Mouse (Mus musculus): ENCODE measurements around the gene Gm45716. TPM values are rescaled to one million over a fixed set of nuclear protein-coding genes. Genes with fewer than 3 reads are reported as not detected.

The Gm45716 gene
- polyA plus RNA-seq, 1 experiment from 2014 or later = 56.4 TPM

DNA sequence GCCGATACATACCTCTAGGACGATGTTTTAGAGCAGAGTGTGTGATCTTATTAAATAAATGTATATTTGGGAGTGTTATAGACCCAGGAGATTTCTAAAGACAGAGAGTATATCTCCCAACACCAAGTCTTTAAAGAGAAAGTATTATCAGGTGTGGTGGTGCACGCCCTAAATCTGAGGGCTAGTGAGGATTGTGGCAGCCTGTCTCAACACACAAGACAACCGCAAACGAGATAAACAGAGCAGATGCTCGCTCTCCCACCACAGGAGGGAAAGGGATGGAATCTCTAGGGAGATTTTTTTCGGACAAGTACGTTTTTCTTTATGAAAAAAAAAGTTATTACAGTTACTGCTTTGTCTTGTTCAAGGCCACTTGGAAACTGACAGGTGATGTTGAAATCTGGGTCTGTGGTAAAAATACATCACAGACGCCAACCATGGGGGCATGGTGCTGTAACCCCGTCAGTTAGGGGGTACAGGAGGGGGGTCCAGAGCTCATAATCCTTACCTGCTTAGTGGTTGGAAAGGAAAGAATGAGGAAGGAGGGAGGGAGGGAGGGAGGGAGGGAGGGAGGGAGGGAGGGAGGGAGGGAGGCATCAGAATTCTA, 70.9 kb downstream of the Gm45716 start:
- WGBS = 29% methylated on average over 10 of the region's 10 CpGs
- Histone ChIP-seq H3K4me3 (ENCODE audit: control insufficient read depth in 1 of 2, insufficient read depth in 1 of 2, low read depth in 1 of 2, low read length in 2 of 2) (no peak overlapping the region), H3K27me3 (ENCODE audit: control insufficient read depth, insufficient read depth, low read length) (no peaks in the 10 kb centered on the region), H3K9ac (ENCODE audit: low read length) (peak overlapping the region; percentile 54), H3K9me3 (ENCODE audit: control insufficient read depth, low read length) (no peaks in the 10 kb centered on the region), H3K36me3 (ENCODE audit: control insufficient read depth, insufficient read depth, low read length) (peaks cover 57% of the 10 kb centered on the region), H3K4me2 (ENCODE audit: low read length) (no peak overlapping the region; the same call in 1 of the 2 replicates), H3K27ac (replicated peaks in 1 of 2; ENCODE audit: control insufficient read depth in 1 of 2, insufficient read depth in 1 of 2, low read depth in 2 of 2, low read length in 2 of 2) (peak overlapping the region; percentile 26 to 49; a peak in 2 of 4 replicates), H3K4me1 (ENCODE audit: control insufficient read depth in 2 of 2, insufficient read depth in 2 of 2, low read length in 2 of 2) (peaks cover 17 to 54% of the 10 kb centered on the region in 2 experiments)
- ATAC-seq (ENCODE audit: insufficient number of reproducible peaks, insufficient read depth, low FRiP score, low read depth) = no peak

DNA sequence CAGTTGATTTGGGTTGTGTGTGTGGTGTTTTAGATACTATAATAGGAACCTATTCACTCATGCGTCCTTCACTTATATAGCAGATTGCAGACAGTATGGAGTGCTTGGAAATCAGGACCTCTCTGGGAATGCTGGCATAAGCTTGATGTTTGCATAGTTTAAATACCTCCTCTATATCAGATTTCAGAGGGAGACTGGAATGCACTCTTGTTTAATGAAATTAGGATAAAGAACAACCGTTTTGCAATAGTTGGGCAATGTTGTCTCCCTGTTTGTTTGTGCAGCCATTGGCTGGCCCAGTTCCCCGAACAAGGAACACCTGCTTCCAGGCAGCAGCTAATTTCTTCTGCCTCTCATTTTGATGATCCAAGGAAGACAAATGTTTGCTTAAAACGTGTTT, 71.6 kb downstream of the Gm45716 start:
- Histone ChIP-seq H3K4me2 (ENCODE audit: low read length) (no peak overlapping the region), H3K27me3 (ENCODE audit: control insufficient read depth, insufficient read depth, low read length) (no peaks in the 10 kb centered on the region), H3K4me1 (ENCODE audit: control insufficient read depth in 2 of 2, insufficient read depth in 2 of 2, low read length in 2 of 2) (peaks cover 17 to 47% of the 10 kb centered on the region in 2 experiments), H3K9ac (ENCODE audit: low read length) (no peak overlapping the region), H3K4me3 (ENCODE audit: control insufficient read depth in 1 of 2, insufficient read depth in 1 of 2, low read depth in 1 of 2, low read length in 2 of 2) (no peak overlapping the region), H3K9me3 (ENCODE audit: control insufficient read depth, low read length) (no peaks in the 10 kb centered on the region), H3K27ac (replicated peaks in 1 of 2; ENCODE audit: control insufficient read depth in 1 of 2, insufficient read depth in 1 of 2, low read depth in 2 of 2, low read length in 2 of 2) (peak overlapping the region in 1 of 2 experiments; percentile 49; a peak in 1 of 4 replicates), H3K36me3 (ENCODE audit: control insufficient read depth, insufficient read depth, low read length) (peaks cover 63% of the 10 kb centered on the region)
- 34% methylated on average over 4 of the region's 4 CpGs for WGBS
- ATAC-seq (ENCODE audit: insufficient number of reproducible peaks, insufficient read depth, low FRiP score, low read depth) = no peak

- peaks cover 17 to 44% of the 10 kb centered on the region in 2 experiments for H3K4me1 ChIP-seq (ENCODE audit: control insufficient read depth in 2 of 2, insufficient read depth in 2 of 2, low read length in 2 of 2)
- peaks cover 71% of the 10 kb centered on the region for H3K36me3 ChIP-seq (ENCODE audit: control insufficient read depth, insufficient read depth, low read length)
- no peaks in the 10 kb centered on the region for H3K9me3 ChIP-seq (ENCODE audit: control insufficient read depth, low read length)
- no peak overlapping the region for H3K9ac ChIP-seq (ENCODE audit: low read length)
- WGBS = 71% methylated on average over 9 of the region's 9 CpGs
- no peak for ATAC-seq (ENCODE audit: insufficient number of reproducible peaks, insufficient read depth, low FRiP score, low read depth)
- no peak overlapping the region for H3K27ac ChIP-seq (replicated peaks in 1 of 2; ENCODE audit: control insufficient read depth in 1 of 2, insufficient read depth in 1 of 2, low read depth in 2 of 2, low read length in 2 of 2)
- no peaks in the 10 kb centered on the region for H3K27me3 ChIP-seq (ENCODE audit: control insufficient read depth, insufficient read depth, low read length)
- no peak overlapping the region for H3K4me2 ChIP-seq (ENCODE audit: low read length)
- H3K4me3 ChIP-seq (ENCODE audit: control insufficient read depth in 1 of 2, insufficient read depth in 1 of 2, low read depth in 1 of 2, low read length in 2 of 2) = no peak overlapping the region
Measured at GRCm38 (mm10) chr11:90259826-90260225, 72.3 kb downstream of the Gm45716 start.

GRCm38 (mm10) chr11:90264180-90264579, 76.7 kb downstream of the Gm45716 start:
- Histone ChIP-seq H3K4me2 (ENCODE audit: low read length) (no peak overlapping the region), H3K27ac (replicated peaks in 1 of 2; ENCODE audit: control insufficient read depth in 1 of 2, insufficient read depth in 1 of 2, low read depth in 2 of 2, low read length in 2 of 2) (no peak overlapping the region), H3K9ac (ENCODE audit: low read length) (no peak overlapping the region), H3K4me1 (ENCODE audit: control insufficient read depth in 2 of 2, insufficient read depth in 2 of 2, low read length in 2 of 2) (peaks cover 0 to 15% of the 10 kb centered on the region in 2 experiments; a peak in 2 of 4 replicates), H3K9me3 (ENCODE audit: control insufficient read depth, low read length) (no peaks in the 10 kb centered on the region), H3K27me3 (ENCODE audit: control insufficient read depth, insufficient read depth, low read length) (no peaks in the 10 kb centered on the region), H3K4me3 (ENCODE audit: control insufficient read depth in 1 of 2, insufficient read depth in 1 of 2, low read depth in 1 of 2, low read length in 2 of 2) (no peak overlapping the region), H3K36me3 (ENCODE audit: control insufficient read depth, insufficient read depth, low read length) (peaks cover 98% of the 10 kb centered on the region)
- ATAC-seq (ENCODE audit: insufficient number of reproducible peaks, insufficient read depth, low FRiP score, low read depth) = no peak
- 78% methylated on average over 11 of the region's 11 CpGs for WGBS

DNA sequence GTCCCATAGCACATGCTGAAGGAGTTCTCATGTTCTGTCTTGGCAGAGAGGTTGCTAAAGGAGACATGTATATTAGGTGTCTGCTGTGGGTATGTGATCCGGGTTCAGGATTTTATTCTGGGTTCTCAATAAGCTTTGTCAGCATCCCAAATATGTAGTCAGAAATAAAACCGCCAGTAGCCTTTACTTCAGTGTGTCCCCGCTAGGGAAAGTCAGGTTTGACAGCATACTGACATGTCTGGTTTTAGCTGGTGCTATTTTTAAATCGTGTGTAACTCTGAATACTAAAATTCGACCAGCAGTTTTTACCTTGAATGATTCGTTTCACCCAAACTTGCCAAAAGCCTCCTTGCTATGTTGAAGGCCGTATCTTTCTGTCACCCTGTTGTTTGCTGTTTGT, 78.1 kb downstream of the Gm45716 start:
- no peak for ATAC-seq (ENCODE audit: insufficient number of reproducible peaks, insufficient read depth, low FRiP score, low read depth)
- peaks cover 98% of the 10 kb centered on the region for H3K36me3 ChIP-seq (ENCODE audit: control insufficient read depth, insufficient read depth, low read length)

GRCm38 (mm10) chr11:90268934-90269333, 81.5 kb downstream of the Gm45716 start:
- WGBS = 88% methylated on average over 5 of the region's 5 CpGs
- no peak overlapping the region for H3K4me2 ChIP-seq (ENCODE audit: low read length)
- no peaks in the 10 kb centered on the region for H3K9me3 ChIP-seq (ENCODE audit: control insufficient read depth, low read length)
- H3K4me3 ChIP-seq (ENCODE audit: control insufficient read depth in 1 of 2, insufficient read depth in 1 of 2, low read depth in 1 of 2, low read length in 2 of 2) = no peak overlapping the region
- H3K9ac ChIP-seq (ENCODE audit: low read length) = no peak overlapping the region
- ATAC-seq (ENCODE audit: insufficient number of reproducible peaks, insufficient read depth, low FRiP score, low read depth) = no peak
- H3K27ac ChIP-seq (replicated peaks in 1 of 2; ENCODE audit: control insufficient read depth in 1 of 2, insufficient read depth in 1 of 2, low read depth in 2 of 2, low read length in 2 of 2) = no peak overlapping the region
- H3K36me3 ChIP-seq (ENCODE audit: control insufficient read depth, insufficient read depth, low read length) = peaks cover 95% of the 10 kb centered on the region
- no peaks in the 10 kb centered on the region for H3K27me3 ChIP-seq (ENCODE audit: control insufficient read depth, insufficient read depth, low read length)
- 0 out of 4 replicates have a peak, but pooled peaks cover 0 to 13% of the 10 kb centered on the region in 2 experiments for H3K4me1 ChIP-seq (ENCODE audit: control insufficient read depth in 2 of 2, insufficient read depth in 2 of 2, low read length in 2 of 2)

More for the DNA sequence above, 78.1 kb downstream of the Gm45716 start:
- WGBS = 52% methylated on average over 7 of the region's 7 CpGs
- peak overlapping the region; percentile 41; the same call in 1 of the 2 replicates for H3K9ac ChIP-seq (ENCODE audit: low read length)
- no peak overlapping the region for H3K4me2 ChIP-seq (ENCODE audit: low read length)
- 0 out of 4 replicates have a peak, but pooled peaks cover 0 to 13% of the 10 kb centered on the region in 2 experiments for H3K4me1 ChIP-seq (ENCODE audit: control insufficient read depth in 2 of 2, insufficient read depth in 2 of 2, low read length in 2 of 2)
- no peak overlapping the region for H3K4me3 ChIP-seq (ENCODE audit: control insufficient read depth in 1 of 2, insufficient read depth in 1 of 2, low read depth in 1 of 2, low read length in 2 of 2)
- no peaks in the 10 kb centered on the region for H3K9me3 ChIP-seq (ENCODE audit: control insufficient read depth, low read length)
- H3K27me3 ChIP-seq (ENCODE audit: control insufficient read depth, insufficient read depth, low read length) = no peaks in the 10 kb centered on the region
- peak overlapping the region; percentile 45 to 61; a peak in 3 of 4 replicates for H3K27ac ChIP-seq (replicated peaks in 1 of 2; ENCODE audit: control insufficient read depth in 1 of 2, insufficient read depth in 1 of 2, low read depth in 2 of 2, low read length in 2 of 2)

GRCm38 (mm10) chr11:90269398-90270123, 82.1 kb downstream of the Gm45716 start:
- H3K4me2 ChIP-seq (ENCODE audit: low read length) = no peak overlapping the region
- ATAC-seq (ENCODE audit: insufficient number of reproducible peaks, insufficient read depth, low FRiP score, low read depth) = no peak
- H3K4me3 ChIP-seq (ENCODE audit: control insufficient read depth in 1 of 2, insufficient read depth in 1 of 2, low read depth in 1 of 2, low read length in 2 of 2) = no peak overlapping the region
- H3K9ac ChIP-seq (ENCODE audit: low read length) = no peak overlapping the region
- H3K4me1 ChIP-seq (ENCODE audit: control insufficient read depth in 2 of 2, insufficient read depth in 2 of 2, low read length in 2 of 2) = 0 out of 4 replicates have a peak, but pooled peaks cover 0 to 12% of the 10 kb centered on the region in 2 experiments
- WGBS = 71% methylated on average over 18 of the region's 18 CpGs
- no peak overlapping the region for H3K27ac ChIP-seq (replicated peaks in 1 of 2; ENCODE audit: control insufficient read depth in 1 of 2, insufficient read depth in 1 of 2, low read depth in 2 of 2, low read length in 2 of 2)
- no peaks in the 10 kb centered on the region for H3K27me3 ChIP-seq (ENCODE audit: control insufficient read depth, insufficient read depth, low read length)
- H3K9me3 ChIP-seq (ENCODE audit: control insufficient read depth, low read length) = no peaks in the 10 kb centered on the region
- H3K36me3 ChIP-seq (ENCODE audit: control insufficient read depth, insufficient read depth, low read length) = peaks cover 95% of the 10 kb centered on the region
